Mouse (Mus musculus): ENCODE measurements around the gene Lamtor3. TPM values are rescaled to one million over a fixed set of nuclear protein-coding genes. Genes with fewer than 3 reads are reported as not detected.

Gene Lamtor3
- polyA plus RNA-seq, 1 experiment from 2014 or later, result 103 TPM

- Histone ChIP-seq H3K27me3 (ENCODE audit: insufficient read depth, low read length) (no peaks in the 10 kb centered on the region), H3K9me3 (ENCODE audit: low read depth, low read length) (no peaks in the 10 kb centered on the region), H3K36me3 (ENCODE audit: insufficient read depth) (no peaks in the 10 kb centered on the region), H3K9ac (no peak overlapping the region), H3K4me1 (ENCODE audit: insufficient read depth) (peaks cover 20% of the 10 kb centered on the region), H3K4me3 (ENCODE audit: low read depth, low read length) (no peak overlapping the region), H3K27ac (ENCODE audit: low read depth) (peak overlapping the region; percentile 77), H3K4me2 (peak overlapping the region; percentile 47)
- 30% methylated on average over 14 of the region's 14 CpGs for WGBS
- TF ChIP-seq CTCF (IDR thresholded peaks at IDR 0.05; ENCODE audit: low read depth), result no peak
- ATAC-seq (ENCODE audit: insufficient read depth) (peak; percentile 93), DNase-seq (peak; percentile 92)
These were observed 34.9 kb downstream of the Lamtor3 start for GRCm38 (mm10) chr3:137952914-137953880.

DNA sequence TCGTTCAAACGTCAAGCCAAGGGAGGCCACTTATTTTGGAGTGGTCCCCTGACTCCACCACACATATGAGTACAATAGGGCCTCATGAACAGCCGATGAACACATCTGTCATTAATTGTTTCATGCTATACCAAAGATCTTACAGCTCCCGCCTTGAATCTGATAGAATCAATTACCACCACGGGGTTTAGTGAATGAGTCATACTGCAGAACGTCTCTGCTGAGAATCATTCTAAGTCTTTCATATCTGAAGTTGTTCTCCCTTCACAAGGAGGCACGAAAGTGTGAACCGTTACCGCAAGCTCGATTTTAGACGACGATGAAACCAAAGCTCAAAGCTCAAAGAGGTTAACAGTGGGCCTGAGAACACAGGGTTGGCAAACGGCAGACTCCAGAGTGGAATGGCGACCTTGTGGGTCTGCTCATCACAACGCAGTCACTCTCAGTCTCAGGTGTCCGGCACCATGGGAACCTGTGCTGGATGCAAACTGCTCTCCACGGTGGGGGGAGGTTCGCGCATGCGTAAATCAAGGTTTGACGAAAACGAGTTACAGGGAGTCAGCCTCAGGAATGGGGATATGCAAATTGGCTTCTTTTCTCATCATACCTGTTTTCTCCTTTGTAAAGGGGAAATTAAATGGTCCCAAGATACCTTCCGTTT lies 36.1 kb downstream of the Lamtor3 start:
- Histone ChIP-seq H3K4me2 (no peak overlapping the region), H3K27me3 (ENCODE audit: insufficient read depth, low read length) (no peaks in the 10 kb centered on the region), H3K9ac (no peak overlapping the region), H3K9me3 (ENCODE audit: low read depth, low read length) (no peaks in the 10 kb centered on the region), H3K4me1 (ENCODE audit: insufficient read depth) (peaks cover 20% of the 10 kb centered on the region), H3K27ac (ENCODE audit: low read depth) (no peak overlapping the region), H3K4me3 (ENCODE audit: low read depth, low read length) (no peak overlapping the region), H3K36me3 (ENCODE audit: insufficient read depth) (no peaks in the 10 kb centered on the region)
- DNase-seq, result no peak
- TF ChIP-seq CTCF (IDR thresholded peaks at IDR 0.05; ENCODE audit: low read depth), result no peak
- no peak for ATAC-seq (ENCODE audit: insufficient read depth)
- 67% methylated on average over 23 of the region's 23 CpGs for WGBS

DNA sequence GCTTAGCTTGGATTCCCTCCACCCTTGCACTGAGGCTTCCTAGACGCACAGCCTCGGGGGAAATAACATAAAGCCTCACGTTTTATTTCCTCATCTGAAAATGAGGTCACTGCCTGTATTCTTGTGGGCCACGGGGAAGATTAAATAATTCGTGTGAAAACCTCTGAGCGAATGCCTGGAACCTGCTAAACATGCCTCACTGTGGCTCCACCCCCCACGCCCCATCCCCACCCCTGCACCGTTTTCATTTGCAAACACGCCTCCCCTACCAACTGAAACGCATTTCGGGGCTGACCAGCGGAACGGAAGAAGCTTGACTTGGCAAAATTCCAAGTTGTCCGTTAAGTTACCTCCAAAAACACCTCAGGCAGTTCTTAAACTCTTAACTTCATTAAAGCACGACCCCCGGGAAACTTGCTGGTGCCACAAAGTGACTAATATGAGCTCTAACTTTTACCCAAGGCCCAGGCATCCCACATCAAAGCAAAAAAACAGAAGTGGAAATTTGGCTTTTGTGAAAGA lies 37.3 kb downstream of the Lamtor3 start:
- Histone ChIP-seq H3K9ac (0 out of 2 replicates have a peak overlapping the region, but pooled peaks have one; percentile 21), H3K27ac (ENCODE audit: low read depth) (no peak overlapping the region), H3K4me1 (ENCODE audit: insufficient read depth) (peaks cover 20% of the 10 kb centered on the region), H3K36me3 (ENCODE audit: insufficient read depth) (no peaks in the 10 kb centered on the region), H3K9me3 (ENCODE audit: low read depth, low read length) (no peaks in the 10 kb centered on the region), H3K4me3 (ENCODE audit: low read depth, low read length) (peak overlapping the region; percentile 12; the same call in 1 of the 2 replicates), H3K27me3 (ENCODE audit: insufficient read depth, low read length) (no peaks in the 10 kb centered on the region), H3K4me2 (peak overlapping the region; percentile 54)
- WGBS, result 12% methylated on average over 16 of the region's 16 CpGs
- no peak for TF ChIP-seq CTCF (IDR thresholded peaks at IDR 0.05; ENCODE audit: low read depth)
- ATAC-seq (ENCODE audit: insufficient read depth) (no peak), DNase-seq (peak; percentile 61)

GRCm38 (mm10) chr3:137957864-137958263 lies 39.6 kb downstream of the Lamtor3 start:
- H3K9me3 ChIP-seq (ENCODE audit: low read depth, low read length), result no peaks in the 10 kb centered on the region
- DNase-seq (no peak), ATAC-seq (ENCODE audit: insufficient read depth) (no peak)
- no peaks in the 10 kb centered on the region for H3K27me3 ChIP-seq (ENCODE audit: insufficient read depth, low read length)
- no peak for TF ChIP-seq CTCF (IDR thresholded peaks at IDR 0.05; ENCODE audit: low read depth)
- H3K4me1 ChIP-seq (ENCODE audit: insufficient read depth), result peaks cover 8% of the 10 kb centered on the region
- H3K36me3 ChIP-seq (ENCODE audit: insufficient read depth), result no peaks in the 10 kb centered on the region
- H3K4me3 ChIP-seq (ENCODE audit: low read depth, low read length), result no peak overlapping the region
- no peak overlapping the region for H3K9ac ChIP-seq
- WGBS, result 80% methylated on average over 9 of the region's 9 CpGs
- no peak overlapping the region for H3K27ac ChIP-seq (ENCODE audit: low read depth)
- no peak overlapping the region for H3K4me2 ChIP-seq

DNA sequence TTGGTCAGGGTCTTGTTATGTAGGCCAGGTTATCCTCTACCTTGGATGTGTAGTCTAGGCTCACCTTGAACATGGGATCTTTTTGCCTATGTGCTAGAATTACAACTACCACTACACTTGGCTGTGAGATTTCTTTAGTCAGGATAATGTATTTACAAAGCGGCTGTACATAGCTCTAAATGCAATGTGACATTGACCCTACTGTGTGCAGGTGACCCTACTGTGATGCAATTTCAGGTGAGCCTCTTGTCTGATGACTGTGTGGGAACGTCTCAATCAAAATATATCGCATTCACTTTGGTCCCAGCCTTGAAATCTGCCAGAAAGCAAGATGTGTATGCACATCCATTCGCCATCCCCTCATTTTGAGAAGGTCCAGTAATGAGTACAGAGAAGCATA lies 40.0 kb downstream of the Lamtor3 start:
- H3K4me3 ChIP-seq (ENCODE audit: low read depth, low read length), result no peak overlapping the region
- H3K36me3 ChIP-seq (ENCODE audit: insufficient read depth), result no peaks in the 10 kb centered on the region
- H3K27ac ChIP-seq (ENCODE audit: low read depth), result no peak overlapping the region
- 89% methylated on average over 4 of the region's 4 CpGs for WGBS
- DNase-seq (no peak), ATAC-seq (ENCODE audit: insufficient read depth) (no peak)
- no peaks in the 10 kb centered on the region for H3K9me3 ChIP-seq (ENCODE audit: low read depth, low read length)
- H3K4me1 ChIP-seq (ENCODE audit: insufficient read depth), result peaks cover 3% of the 10 kb centered on the region
- H3K9ac ChIP-seq, result no peak overlapping the region
- no peaks in the 10 kb centered on the region for H3K27me3 ChIP-seq (ENCODE audit: insufficient read depth, low read length)
- TF ChIP-seq CTCF (IDR thresholded peaks at IDR 0.05; ENCODE audit: low read depth), result no peak
- H3K4me2 ChIP-seq, result no peak overlapping the region

GRCm38 (mm10) chr3:137959456-137959855 lies 41.1 kb downstream of the Lamtor3 start:
- 68% methylated on average over 4 of the region's 4 CpGs for WGBS
- Histone ChIP-seq H3K4me3 (ENCODE audit: low read depth, low read length) (no peak overlapping the region), H3K9ac (no peak overlapping the region), H3K27ac (ENCODE audit: low read depth) (no peak overlapping the region), H3K4me1 (ENCODE audit: insufficient read depth) (no peaks in the 10 kb centered on the region), H3K4me2 (no peak overlapping the region), H3K36me3 (ENCODE audit: insufficient read depth) (no peaks in the 10 kb centered on the region), H3K9me3 (ENCODE audit: low read depth, low read length) (no peaks in the 10 kb centered on the region), H3K27me3 (ENCODE audit: insufficient read depth, low read length) (no peaks in the 10 kb centered on the region)
- ATAC-seq (ENCODE audit: insufficient read depth), result no peak
- no peak for DNase-seq
- TF ChIP-seq CTCF (IDR thresholded peaks at IDR 0.05; ENCODE audit: low read depth), result no peak

Data from lung, embryonic 14.5 days (tissue).